Mouse (Mus musculus): ENCODE measurements around the gene Gm44790. TPM values are rescaled to one million over a fixed set of nuclear protein-coding genes. Genes with fewer than 3 reads are reported as not detected.

Gene Gm44790
- polyA plus RNA-seq, 1 experiment from 2014 or later = not detected

Other genes with a start within 250 kb of the Gm44790 start
- 8.6 and 9.7 TPM in 2 replicates for gene Tgfa, start 231.4 kb upstream of the Gm44790 start, polyA plus RNA-seq (2014; fragmentation: Nextera tagmentation; extraction: Ambion mirVana)
- gene Fam136a, start 61.0 kb upstream of the Gm44790 start, polyA plus RNA-seq (2014; fragmentation: Nextera tagmentation; extraction: Ambion mirVana) = 124 and 130 TPM in 2 replicates
- 480 and 559 TPM in 2 replicates for gene Snrpg, start 55.4 kb upstream of the Gm44790 start, polyA plus RNA-seq (2014; fragmentation: Nextera tagmentation; extraction: Ambion mirVana)
- gene Pcyox1, start 29.5 kb upstream of the Gm44790 start, polyA plus RNA-seq (2014; fragmentation: Nextera tagmentation; extraction: Ambion mirVana) = 68.7 and 109 TPM in 2 replicates
- 317 and 387 TPM in 2 replicates for gene Tia1, start 22.4 kb upstream of the Gm44790 start, polyA plus RNA-seq (2014; fragmentation: Nextera tagmentation; extraction: Ambion mirVana)
- 22.8 and 25.5 TPM in 2 replicates for gene C87436, start 11.7 kb downstream of the Gm44790 start, polyA plus RNA-seq (2014; fragmentation: Nextera tagmentation; extraction: Ambion mirVana)
- 289 and 325 TPM in 2 replicates for gene Pcbp1, start 99.7 kb downstream of the Gm44790 start, polyA plus RNA-seq (2014; fragmentation: Nextera tagmentation; extraction: Ambion mirVana)
- gene Asprv1, start 201.5 kb downstream of the Gm44790 start, polyA plus RNA-seq (2014; fragmentation: Nextera tagmentation; extraction: Ambion mirVana) = 0.76 and 0.92 TPM in 2 replicates
- gene Mxd1, start 242.5 kb downstream of the Gm44790 start, polyA plus RNA-seq (2014; fragmentation: Nextera tagmentation; extraction: Ambion mirVana) = 16.2 and 24.2 TPM in 2 replicates